Mouse (Mus musculus): ENCODE measurements at regions not wholly inside any gene's neighbourhood (a gene's known extent, or its start where the extent isn't known, plus 50 kb on each side); places are given as distances from the start of the nearest gene placed in this dataset.

- H3K9me3 ChIP-seq (replicated peaks; ENCODE audit: insufficient read depth, low read length): no peaks in the 10 kb centered on the region
- H3K9ac ChIP-seq (ENCODE audit: control insufficient read depth, low read depth, low read length, poor library complexity, severe bottlenecking): no peak overlapping the region
- H3K4me1 ChIP-seq (ENCODE audit: control insufficient read depth in 1 of 2, insufficient read depth in 2 of 2, low read length in 2 of 2): no peaks in the 10 kb centered on the region
- H3K27ac ChIP-seq (ENCODE audit: control insufficient read depth, low read depth, low read length): no peak overlapping the region
- no peaks in the 10 kb centered on the region for H3K79me2 ChIP-seq (ENCODE audit: control insufficient read depth, insufficient read depth, low read length, poor library complexity)
- no peak overlapping the region for H3K4me3 ChIP-seq (ENCODE audit: control insufficient read depth in 1 of 2, insufficient read depth in 1 of 2, low read depth in 2 of 2, low read length in 2 of 2)
- TF ChIP-seq MYB (IDR thresholded peaks at IDR 0.05; ENCODE audit: low read depth, low read length) (no peak), NRF1 (IDR thresholded peaks at IDR 0.05; ENCODE audit: insufficient read depth, low read depth, low read length, poor library complexity, severe bottlenecking) (no peak), TCF12 (IDR thresholded peaks at IDR 0.05; ENCODE audit: low read depth, low read length) (no peak), ZC3H11A (IDR thresholded peaks at IDR 0.05; ENCODE audit: low read depth, low read length) (no peak), BHLHE40 (IDR thresholded peaks at IDR 0.05; ENCODE audit: borderline replicate concordance, low read depth, low read length) (no peak), EP300 (IDR thresholded peaks at IDR 0.05; ENCODE audit: low read depth in 1 of 2, low read length in 2 of 2) (no peak), GATA1 (IDR thresholded peaks at IDR 0.05; ENCODE audit: low read depth, low read length) (no peak), TBP (IDR thresholded peaks at IDR 0.05; ENCODE audit: low read depth, low read length) (no peak), JUND (IDR thresholded peaks at IDR 0.05; ENCODE audit: low read depth, low read length) (no peak), ETS1 (IDR thresholded peaks at IDR 0.05; ENCODE audit: low read depth, low read length) (no peak)
- H3K36me3 ChIP-seq (ENCODE audit: control insufficient read depth in 1 of 2, insufficient read depth in 2 of 2, low read length in 2 of 2): no peaks in the 10 kb centered on the region
- DNase-seq (ENCODE audit: low read depth, low spot score): no peak
- no peaks in the 10 kb centered on the region for H3K27me3 ChIP-seq (ENCODE audit: control insufficient read depth in 1 of 2, insufficient read depth in 2 of 2, low read length in 2 of 2)
Measured at GRCm38 (mm10) chr6:97684335-97684734, 67.0 kb upstream of the Frmd4b start.

- H3K9me3 ChIP-seq (replicated peaks; ENCODE audit: insufficient read depth, low read length): no peaks in the 10 kb centered on the region
- no peak for DNase-seq (ENCODE audit: low read depth, low spot score)
- no peaks in the 10 kb centered on the region for H3K27me3 ChIP-seq (ENCODE audit: control insufficient read depth in 1 of 2, insufficient read depth in 2 of 2, low read length in 2 of 2)
- H3K36me3 ChIP-seq (ENCODE audit: control insufficient read depth in 1 of 2, insufficient read depth in 2 of 2, low read length in 2 of 2): no peaks in the 10 kb centered on the region
- no peak overlapping the region for H3K27ac ChIP-seq (ENCODE audit: control insufficient read depth, low read depth, low read length)
- no peaks in the 10 kb centered on the region for H3K4me1 ChIP-seq (ENCODE audit: control insufficient read depth in 1 of 2, insufficient read depth in 2 of 2, low read length in 2 of 2)
- no peak overlapping the region for H3K4me3 ChIP-seq (ENCODE audit: control insufficient read depth in 1 of 2, insufficient read depth in 1 of 2, low read depth in 2 of 2, low read length in 2 of 2)
- no peak overlapping the region for H3K9ac ChIP-seq (ENCODE audit: control insufficient read depth, low read depth, low read length, poor library complexity, severe bottlenecking)
- H3K79me2 ChIP-seq (ENCODE audit: control insufficient read depth, insufficient read depth, low read length, poor library complexity): no peaks in the 10 kb centered on the region
- no peak for TF ChIP-seq GABPA (IDR thresholded peaks at IDR 0.05; ENCODE audit: low read depth, low read length)
- TF ChIP-seq BHLHE40 (IDR thresholded peaks at IDR 0.05; ENCODE audit: borderline replicate concordance, low read depth, low read length): no peak
- TF ChIP-seq MAFK (IDR thresholded peaks at IDR 0.05; ENCODE audit: borderline replicate concordance, low read depth, low read length): no peak
- TF ChIP-seq USF2 (IDR thresholded peaks at IDR 0.05; ENCODE audit: borderline replicate concordance in 1 of 2, insufficient read depth in 1 of 2, low read depth in 1 of 2, low read length in 2 of 2): no peak
- TF ChIP-seq ZKSCAN1 (IDR thresholded peaks at IDR 0.05; ENCODE audit: low read depth, low read length): no peak
- TF ChIP-seq ELF1 (IDR thresholded peaks at IDR 0.05; ENCODE audit: low read depth, low read length): no peak
- no peak for TF ChIP-seq MAZ (IDR thresholded peaks at IDR 0.05; ENCODE audit: low read depth, low read length)
- TF ChIP-seq CTCF (IDR thresholded peaks at IDR 0.05 in 2 of 3, conservative IDR thresholded peaks at IDR 0.05 in 1 of 3; ENCODE audit: control insufficient read depth in 1 of 3, insufficient read depth in 1 of 3, low read depth in 2 of 3, low read length in 3 of 3, poor library complexity in 1 of 3, severe bottlenecking in 1 of 3): no peak
- no peak for TF ChIP-seq MEF2A (IDR thresholded peaks at IDR 0.05; ENCODE audit: extremely low read depth, insufficient replicate concordance, low read depth, low read length, poor library complexity, severe bottlenecking)
- no peak for TF ChIP-seq MXI1 (IDR thresholded peaks at IDR 0.05; ENCODE audit: low read depth, low read length)
- TF ChIP-seq USF1 (IDR thresholded peaks at IDR 0.05; ENCODE audit: low read depth, low read length): no peak
- no peak for TF ChIP-seq CHD1 (IDR thresholded peaks at IDR 0.05; ENCODE audit: low read depth, low read length)
- no peak for TF ChIP-seq ZMIZ1 (IDR thresholded peaks at IDR 0.05; ENCODE audit: low read depth, low read length)
- TF ChIP-seq EP300 (IDR thresholded peaks at IDR 0.05; ENCODE audit: low read depth in 1 of 2, low read length in 2 of 2): no peak
- TF ChIP-seq ZNF384 (IDR thresholded peaks at IDR 0.05; ENCODE audit: low read depth, low read length): no peak
- no peak for TF ChIP-seq MYB (IDR thresholded peaks at IDR 0.05; ENCODE audit: low read depth, low read length)
- TF ChIP-seq POLR2AphosphoS2 (IDR thresholded peaks at IDR 0.05; ENCODE audit: low read length): no peak
- no peak for TF ChIP-seq POLR2AphosphoS5 (IDR thresholded peaks at IDR 0.05; ENCODE audit: borderline replicate concordance, low read depth, low read length)
- TF ChIP-seq KAT2A (conservative IDR thresholded peaks at IDR 0.05; ENCODE audit: low read depth, low read length): no peak
- no peak for TF ChIP-seq ZC3H11A (IDR thresholded peaks at IDR 0.05; ENCODE audit: low read depth, low read length)
Measured at GRCm38 (mm10) chr6:97682213-97682612, 64.9 kb upstream of the Frmd4b start.

Data from MEL (cell line).